Mouse (Mus musculus) small intestine, adult 2 months (tissue): ENCODE data around the gene 2810408A11Rik.

ENCODE experiments used
- CTCF ChIP-seq: fragments of 200-500 bp; IDR thresholded peaks from 2 replicates; pipeline ENCODE4 v1.5.1; 2012; ENCODE audit warnings: low read depth, mild to moderate bottlenecking, control low read depth, inconsistent platforms, low read length, moderate library complexity, mixed read lengths; ENCODE audit not compliant: insufficient replicate concordance, insufficient read length; ENCODE audit errors: extremely low read depth
- POLR2A ChIP-seq: fragments of 200-500 bp; IDR thresholded peaks from 2 replicates; pipeline ENCODE4 v1.6.1; 2012; ENCODE audit warnings: low read depth, mild to moderate bottlenecking, control low read depth, inconsistent platforms, low read length, moderate library complexity

DNA sequence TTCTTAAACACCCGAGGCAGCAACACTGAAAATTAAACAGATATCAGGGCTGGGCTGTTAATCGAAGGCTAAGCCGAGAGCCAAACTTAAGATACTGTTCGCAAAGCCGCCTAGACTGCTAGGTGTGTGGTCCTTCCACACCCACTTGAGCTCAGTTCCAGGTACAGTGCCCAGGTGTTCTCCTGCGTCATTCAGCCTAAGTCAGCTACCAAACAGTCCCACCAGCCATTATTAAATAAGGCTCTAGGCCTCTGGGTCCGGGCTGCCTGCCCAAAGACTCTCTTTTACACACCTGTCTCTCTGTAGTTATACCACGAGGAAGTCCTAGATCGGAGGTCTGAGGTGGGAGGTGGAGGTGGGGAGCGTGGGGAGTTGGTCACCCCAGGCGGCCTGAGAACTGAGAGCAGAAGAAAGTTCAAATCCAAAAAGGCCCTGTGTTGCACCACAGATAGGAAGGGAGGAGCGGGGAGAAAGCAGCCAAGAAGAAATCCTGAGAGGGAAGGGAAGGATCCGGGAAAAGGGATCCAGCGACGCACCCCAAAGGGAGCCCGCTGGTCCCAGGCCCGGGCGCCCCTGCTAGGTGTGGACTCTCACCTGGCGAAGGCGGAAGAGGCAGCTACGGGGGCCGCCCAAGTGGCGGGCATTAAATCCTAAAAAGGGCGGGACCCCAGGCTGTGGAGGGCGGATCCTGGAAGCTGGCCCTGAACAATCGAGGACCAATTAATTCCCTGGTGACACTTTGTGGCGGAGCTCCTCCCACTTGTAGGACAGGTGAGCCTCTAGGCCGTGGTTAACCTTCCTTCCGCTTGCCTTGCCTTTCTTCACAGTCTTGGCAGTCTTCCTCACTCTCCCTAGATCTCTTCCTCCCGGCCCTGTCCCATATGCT is 42.4 kb downstream of the 2810408A11Rik start, which contains the start of gene Tnk1:
- no peak for TF ChIP-seq CTCF
- TF ChIP-seq POLR2A = peak; percentile 79; the same call in 1 of the 2 replicates
